Mouse (Mus musculus) small intestine, adult 2 months (tissue): ENCODE results near the gene Cxcl17. TPM values are rescaled to one million over a fixed set of nuclear protein-coding genes. Genes with fewer than 3 reads are reported as not detected.

Experiments
- H3K27ac ChIP-seq: fragments of 200-500 bp; 2 replicates; pipeline ENCODE4 v1.5.1; 2012; ENCODE audit warnings: low read depth, low read length, control low read depth, inconsistent platforms; ENCODE audit not compliant: insufficient read depth
- H3K27me3 ChIP-seq: fragments of 200-500 bp; 2 replicates; pipeline ENCODE4 v1.6.1; 2012; ENCODE audit warnings: mild to moderate bottlenecking, moderate library complexity, low read length, inconsistent platforms; ENCODE audit not compliant: control insufficient read depth, insufficient read depth
- H3K36me3 ChIP-seq: fragments of 200-500 bp; 2 replicates; pipeline ENCODE4 v1.6.1; 2012; ENCODE audit warnings: mild to moderate bottlenecking, low read length, control low read depth, inconsistent platforms; ENCODE audit not compliant: control insufficient read depth, insufficient read depth
- H3K4me1 ChIP-seq: fragments of 200-500 bp; 2 replicates; pipeline ENCODE4 v1.6.1; 2012; ENCODE audit warnings: low read length, inconsistent platforms, mixed read lengths; ENCODE audit not compliant: control insufficient read depth, insufficient read depth, insufficient read length
- H3K4me3 ChIP-seq: fragments of 200-500 bp; 2 replicates; pipeline ENCODE4 v1.5.1; 2012; ENCODE audit warnings: low read depth, mild to moderate bottlenecking, control low read depth, inconsistent platforms, low read length, moderate library complexity
- CTCF ChIP-seq: fragments of 200-500 bp; IDR thresholded peaks from 2 replicates; pipeline ENCODE4 v1.5.1; 2012; ENCODE audit warnings: low read depth, mild to moderate bottlenecking, control low read depth, inconsistent platforms, low read length, moderate library complexity, mixed read lengths; ENCODE audit not compliant: insufficient replicate concordance, insufficient read length; ENCODE audit errors: extremely low read depth
- POLR2A ChIP-seq: fragments of 200-500 bp; IDR thresholded peaks from 2 replicates; pipeline ENCODE4 v1.6.1; 2012; ENCODE audit warnings: low read depth, mild to moderate bottlenecking, control low read depth, inconsistent platforms, low read length, moderate library complexity
- WGBS: fragments of 180-500 bp; shearing (Covaris S2); methylation state at CpG from one replicate; pipeline ENCODE4 v1.1.7; 2018; 5-methylcytosine and 5-hydroxymethylcytosine counted together
- polyA plus RNA-seq: library from polyadenylated mRNA; depleted of rRNA; stranded (reverse); fragments of >200 nt; gene quantifications from 2 replicates; pipeline ENCODE4 v1.2.3, GENCODE M21; 2012

The Cxcl17 gene
- polyA plus RNA-seq, 1 experiment: not detected

GRCm38 (mm10) chr7:25378181-25379100 lies 34.2 kb downstream of the Cxcl17 start:
- Histone ChIP-seq H3K27ac (no peak overlapping the region), H3K27me3 (no peaks in the 10 kb centered on the region), H3K36me3 (peaks cover 36% of the 10 kb centered on the region), H3K4me1 (peaks cover 11% of the 10 kb centered on the region), H3K4me3 (no peak overlapping the region)
- no peak for TF ChIP-seq CTCF
- no peak for TF ChIP-seq POLR2A
- 79% methylated on average over 13 of the region's 13 CpGs for WGBS

GRCm38 (mm10) chr7:25377100-25377700 lies 35.5 kb downstream of the Cxcl17 start:
- peak overlapping the region; percentile 44; the same call in 1 of the 2 replicates for H3K4me3 ChIP-seq
- no peak overlapping the region for H3K27ac ChIP-seq
- peaks cover 24% of the 10 kb centered on the region for H3K36me3 ChIP-seq
- peaks cover 11% of the 10 kb centered on the region for H3K4me1 ChIP-seq
- 62% methylated on average over 8 of the region's 8 CpGs for WGBS
- TF ChIP-seq CTCF: 0 out of 2 replicates have a peak, but pooled peaks have one; percentile 11
- TF ChIP-seq POLR2A: no peak
- H3K27me3 ChIP-seq: no peaks in the 10 kb centered on the region

GRCm38 (mm10) chr7:25376556-25376955 lies 36.1 kb downstream of the Cxcl17 start:
- peak overlapping the region; percentile 44 for H3K4me3 ChIP-seq
- 10% methylated on average over 17 of the region's 17 CpGs for WGBS
- peaks cover 20% of the 10 kb centered on the region for H3K36me3 ChIP-seq
- no peaks in the 10 kb centered on the region for H3K27me3 ChIP-seq
- TF ChIP-seq POLR2A: no peak
- TF ChIP-seq CTCF: no peak
- peaks cover 11% of the 10 kb centered on the region for H3K4me1 ChIP-seq
- no peak overlapping the region for H3K27ac ChIP-seq

GRCm38 (mm10) chr7:25372441-25372840 lies 40.2 kb downstream of the Cxcl17 start:
- TF ChIP-seq CTCF: no peak
- no peak for TF ChIP-seq POLR2A
- Histone ChIP-seq H3K4me3 (no peak overlapping the region), H3K4me1 (peaks cover 3% of the 10 kb centered on the region), H3K27ac (no peak overlapping the region), H3K27me3 (peaks cover 19% of the 10 kb centered on the region), H3K36me3 (no peaks in the 10 kb centered on the region)
- 68% methylated on average over 5 of the region's 5 CpGs for WGBS

- H3K36me3 ChIP-seq: no peaks in the 10 kb centered on the region; the same call in 1 of the 2 replicates
- H3K4me1 ChIP-seq: peaks cover 3% of the 10 kb centered on the region
- WGBS: 55% methylated on average over 12 of the region's 12 CpGs
- TF ChIP-seq POLR2A (no peak), CTCF (no peak)
- peaks cover 22% of the 10 kb centered on the region for H3K27me3 ChIP-seq
- no peak within 1 kb of the TSS for H3K27ac ChIP-seq
- no peak within 1 kb of the TSS for H3K4me3 ChIP-seq
These were observed 43.5 kb downstream of the Cxcl17 start, which contains the start of gene Cnfn for GRCm38 (mm10) chr7:25369058-25369749. TSS of gene Cnfn (minus strand) at chr7:25369724.

GRCm38 (mm10) chr7:25368333-25368732 lies 44.4 kb downstream of the Cxcl17 start:
- Histone ChIP-seq H3K4me3 (no peak overlapping the region), H3K36me3 (peaks cover 2% of the 10 kb centered on the region; the same call in 1 of the 2 replicates), H3K27ac (no peak overlapping the region), H3K27me3 (peaks cover 22% of the 10 kb centered on the region), H3K4me1 (peaks cover 3% of the 10 kb centered on the region)
- no peak for TF ChIP-seq CTCF
- TF ChIP-seq POLR2A: no peak
- WGBS: 24% methylated on average over 12 of the region's 12 CpGs

GRCm38 (mm10) chr7:25367632-25368293 lies 44.9 kb downstream of the Cxcl17 start:
- H3K4me3 ChIP-seq: peak overlapping the region; percentile 23
- H3K36me3 ChIP-seq: peaks cover 2% of the 10 kb centered on the region; the same call in 1 of the 2 replicates
- peaks cover 22% of the 10 kb centered on the region for H3K27me3 ChIP-seq
- no peak overlapping the region for H3K27ac ChIP-seq
- 3% methylated on average over 33 of the region's 33 CpGs for WGBS
- TF ChIP-seq CTCF: peak; percentile 55; the same call in 1 of the 2 replicates
- no peak for TF ChIP-seq POLR2A
- H3K4me1 ChIP-seq: peaks cover 3% of the 10 kb centered on the region
